Mouse (Mus musculus) hindbrain, embryonic 15.5 days (tissue): ENCODE measurements around the gene Tmprss9. TPM values are rescaled to one million over a fixed set of nuclear protein-coding genes. Genes with fewer than 3 reads are reported as not detected.

Experiments
- ATAC-seq: fragments of 200-750 bp; cut with Nextera tagmentation; 2 replicates; pipeline ENCODE4 v1.8.0; 2017; ENCODE audit warnings: low read depth, moderate number of reproducible peaks, moderate TSS enrichment; ENCODE audit not compliant: low FRiP score
- H3K27ac ChIP-seq: fragments of 300-500 bp; sonication (generic); replicated peaks from 2 replicates; pipeline ENCODE4 v1.5.1; 2015; ENCODE audit warnings: mild to moderate bottlenecking, inconsistent platforms
- H3K27me3 ChIP-seq: fragments of 300-500 bp; sonication (generic); 2 replicates; pipeline ENCODE4 v1.6.1; 2015; ENCODE audit warnings: control low read depth, inconsistent platforms
- H3K36me3 ChIP-seq: fragments of 300-500 bp; sonication (generic); 2 replicates; pipeline ENCODE4 v1.6.1; 2015; ENCODE audit warnings: control low read depth, inconsistent platforms
- H3K4me1 ChIP-seq: fragments of 300-500 bp; sonication (generic); replicated peaks from 2 replicates; pipeline ENCODE4 v1.6.1; 2015; ENCODE audit warnings: control low read depth, inconsistent platforms
- H3K4me2 ChIP-seq: fragments of 300-500 bp; sonication (generic); 2 replicates; pipeline ENCODE4 v1.6.1; 2015; ENCODE audit warnings: moderate library complexity, mild to moderate bottlenecking, inconsistent platforms
- H3K4me3 ChIP-seq: fragments of 300-500 bp; sonication (generic); 2 replicates; pipeline ENCODE4 v1.5.1; 2015; ENCODE audit warnings: mild to moderate bottlenecking, inconsistent platforms
- H3K9ac ChIP-seq: fragments of 300-500 bp; sonication (generic); 2 replicates; pipeline ENCODE4 v1.6.1; 2015; ENCODE audit warnings: inconsistent platforms
- H3K9me3 ChIP-seq: fragments of 300-500 bp; sonication (generic); 2 replicates; pipeline ENCODE4 v1.6.1; 2016; ENCODE audit warnings: control low read depth, inconsistent platforms
- WGBS: fragments of 180-500 bp; shearing (Covaris S2); methylation state at CpG from one replicate; pipeline ENCODE4 v1.1.7; 2015; 5-methylcytosine and 5-hydroxymethylcytosine counted together
- polyA plus RNA-seq: library from polyadenylated mRNA; unstranded; fragments of >200 nt; fragmentation: Nextera tagmentation; extraction: Ambion mirVana; gene quantifications from 2 replicates; pipeline ENCODE4 v1.2.1, GENCODE M21; 2015

Gene Tmprss9
- polyA plus RNA-seq, 1 experiment from 2014 or later, result 0.22 TPM

DNA sequence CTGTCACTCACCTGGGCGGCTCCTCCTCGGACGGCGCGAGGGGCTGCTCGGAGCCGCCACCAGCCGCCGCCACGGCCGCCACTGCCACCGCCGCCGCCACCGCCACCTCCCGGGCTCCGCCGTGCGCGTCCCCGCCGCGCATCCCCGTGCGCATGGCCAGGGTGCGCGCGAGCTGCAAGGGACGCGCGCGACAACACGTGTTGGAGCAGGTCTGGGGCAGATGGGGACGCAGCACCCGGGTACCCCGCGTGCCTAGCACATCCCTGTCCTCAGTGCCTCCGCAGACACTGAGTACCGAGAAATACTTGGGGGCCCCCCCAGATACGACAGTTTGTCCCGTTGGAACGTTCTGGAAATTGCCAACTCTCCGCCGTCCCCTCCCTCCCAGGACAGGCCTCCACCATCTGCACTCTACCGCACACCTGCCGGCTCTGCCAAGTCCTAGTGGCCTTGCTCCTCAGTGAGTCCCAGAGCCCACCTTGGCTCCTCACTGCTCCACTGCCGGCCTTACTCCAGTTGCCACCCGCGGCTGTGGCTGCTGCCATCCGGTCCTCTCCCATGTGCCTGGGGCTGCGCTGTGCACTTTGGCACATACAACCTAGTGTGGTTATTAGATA, 27.6 kb upstream of the Tmprss9 start, which contains the start of gene Lingo3:
Gene Lingo3 (minus strand): TSS at position 109 of the 617 bp plus-strand sequence.
- Histone ChIP-seq H3K4me3 (peak within 1 kb of the TSS; percentile 66), H3K4me1 (peaks cover 16% of the 10 kb centered on the region), H3K27ac (peak within 1 kb of the TSS; percentile 17; the same call in 1 of the 2 replicates), H3K36me3 (no peaks in the 10 kb centered on the region), H3K4me2 (peak within 1 kb of the TSS; percentile 85), H3K9ac (peak within 1 kb of the TSS; percentile 74), H3K27me3 (peaks cover 22% of the 10 kb centered on the region), H3K9me3 (no peaks in the 10 kb centered on the region)
- 7% methylated on average over 37 of the region's 51 CpGs for WGBS
- ATAC-seq, result peak; percentile 64

DNA sequence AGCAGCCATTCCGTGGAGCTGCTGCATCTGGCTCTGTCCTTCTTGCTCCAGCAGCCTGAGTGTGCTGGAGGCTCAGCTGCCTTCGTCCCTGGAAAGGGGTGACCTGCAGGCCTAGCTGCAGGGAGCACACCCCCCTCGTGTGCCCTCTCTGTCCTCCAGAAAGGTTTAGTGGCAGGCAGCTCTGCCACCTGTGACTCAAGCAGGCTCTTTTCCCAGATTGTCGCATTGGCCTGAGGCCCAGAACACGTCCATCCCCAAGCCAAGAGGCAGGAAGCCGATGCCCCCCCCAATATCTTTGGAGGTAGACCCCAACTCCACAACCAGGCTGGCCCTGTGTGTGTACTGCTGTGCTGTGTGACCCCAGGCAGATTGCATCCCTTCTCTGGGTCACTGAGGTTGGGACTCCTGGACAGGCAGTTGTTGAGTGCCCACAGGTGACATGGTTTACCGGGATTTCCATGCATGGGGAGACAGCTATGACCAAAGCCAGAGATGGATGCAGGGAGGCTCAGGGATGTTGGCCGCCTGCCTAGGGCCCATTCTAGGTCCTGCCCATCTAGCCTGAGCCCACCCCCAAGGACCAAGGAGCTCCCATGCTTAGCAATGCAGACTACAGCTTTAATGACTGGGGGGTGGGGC, 26.5 kb upstream of the Tmprss9 start:
- Histone ChIP-seq H3K36me3 (no peaks in the 10 kb centered on the region), H3K27me3 (peaks cover 22% of the 10 kb centered on the region), H3K4me2 (no peak overlapping the region), H3K27ac (no peak overlapping the region), H3K9me3 (no peaks in the 10 kb centered on the region), H3K4me3 (no peak overlapping the region), H3K4me1 (peaks cover 16% of the 10 kb centered on the region), H3K9ac (no peak overlapping the region)
- WGBS, result 52% methylated on average over 8 of the region's 8 CpGs
- ATAC-seq, result no peak

DNA sequence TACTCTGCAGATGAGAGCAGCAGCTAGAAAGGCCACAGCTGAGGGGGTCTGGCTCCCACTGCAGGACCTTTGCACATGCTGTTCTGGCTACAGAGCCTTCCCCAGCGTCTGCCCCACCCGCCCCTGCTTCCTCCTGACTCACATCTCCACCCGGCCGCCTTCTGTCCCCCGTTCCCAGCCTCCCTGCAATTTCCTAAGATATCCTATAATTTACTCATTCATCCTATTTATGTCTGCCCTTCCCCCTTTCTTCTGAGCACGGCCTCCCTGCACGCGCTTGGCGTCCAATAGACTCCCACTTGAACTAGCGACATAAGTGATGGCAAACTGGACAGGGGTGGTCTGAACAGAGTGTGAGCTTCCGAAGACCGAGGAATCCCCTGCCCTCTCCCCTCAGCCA, 25.9 kb upstream of the Tmprss9 start:
- Histone ChIP-seq H3K27ac (no peak overlapping the region), H3K36me3 (no peaks in the 10 kb centered on the region), H3K4me3 (no peak overlapping the region), H3K4me2 (no peak overlapping the region), H3K4me1 (peaks cover 16% of the 10 kb centered on the region), H3K9ac (no peak overlapping the region), H3K9me3 (no peaks in the 10 kb centered on the region), H3K27me3 (peaks cover 22% of the 10 kb centered on the region)
- WGBS, result 74% methylated on average over 12 of the region's 12 CpGs
- ATAC-seq, result no peak

DNA sequence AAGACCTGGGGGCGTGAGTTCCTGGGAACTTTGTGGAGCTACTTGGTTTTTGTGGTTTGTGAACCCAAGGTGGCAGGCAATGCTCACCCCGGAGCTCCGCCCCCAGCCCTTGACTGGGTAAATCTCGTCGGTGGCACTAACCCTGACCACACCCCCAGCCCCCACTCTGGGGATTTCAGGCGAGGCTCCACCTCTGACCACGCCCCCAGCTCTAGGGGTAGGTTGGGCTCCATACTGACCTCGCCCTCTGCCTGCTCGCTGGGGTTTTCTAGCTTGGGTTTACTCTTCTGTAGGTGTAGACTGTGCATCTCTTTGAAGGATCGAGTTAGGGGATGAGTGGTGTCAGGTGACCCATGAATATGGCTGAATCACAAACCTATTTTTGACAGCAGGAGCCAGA, 23.1 kb upstream of the Tmprss9 start:
- no peak for ATAC-seq
- 14% methylated on average over 10 of the region's 10 CpGs for WGBS

DNA sequence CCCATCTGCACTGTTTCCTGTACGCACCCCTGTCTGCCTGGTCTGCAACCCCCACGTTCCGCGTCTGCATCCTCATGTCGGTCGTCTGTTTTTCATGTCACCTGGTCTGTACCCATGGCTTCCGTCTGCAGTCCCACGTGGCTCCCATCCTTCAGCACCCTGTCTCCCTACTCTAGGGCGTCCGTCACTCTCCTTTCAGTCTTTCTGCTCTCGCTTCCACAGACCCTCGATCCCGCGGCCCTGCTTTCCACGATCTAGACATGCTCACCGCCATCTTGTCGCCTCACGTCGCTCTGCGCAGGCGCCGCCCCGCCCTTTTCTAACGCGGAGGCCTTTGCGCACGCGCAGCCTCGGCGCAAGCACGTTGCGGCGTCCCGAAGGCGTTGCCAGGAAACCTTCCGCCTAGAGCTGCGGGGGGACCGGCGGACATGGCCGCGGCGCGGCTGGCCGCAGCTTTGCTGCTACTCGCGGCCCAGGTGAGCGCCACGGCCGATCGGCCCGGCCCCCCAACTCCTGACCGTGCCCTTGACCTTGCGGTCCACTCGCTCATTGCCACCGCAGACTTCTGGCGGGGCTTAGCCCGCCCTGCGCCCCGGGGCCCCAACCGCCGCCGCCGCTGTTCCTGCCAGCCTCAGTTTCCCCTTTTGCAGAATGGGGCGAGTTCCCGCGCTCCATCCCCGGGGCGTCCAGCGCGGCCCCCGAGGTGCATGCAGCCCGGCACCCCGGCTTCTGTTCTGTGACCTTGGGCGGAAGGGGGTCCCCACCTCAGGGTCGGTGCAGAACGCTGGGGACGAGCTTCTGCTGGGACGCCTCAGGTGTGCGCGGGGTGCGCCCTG, 16.5 kb upstream of the Tmprss9 start, which contains the start of the genes Lsm7 and Sppl2b:
Gene Lsm7 (minus strand): TSS at position 297 of the 836 bp plus-strand sequence.
Gene Sppl2b (plus strand): TSS at position 363 of the 836 bp plus-strand sequence.
- H3K4me1 ChIP-seq, result peaks cover 45% of the 10 kb centered on the region
- peak within 1 kb of the TSS; percentile 99 for H3K4me2 ChIP-seq
- H3K4me3 ChIP-seq, result peak within 1 kb of the TSS; percentile 99
- ATAC-seq, result peak; percentile 88
- WGBS, result under 1% methylated on average over 81 of the region's 81 CpGs
- peaks cover 20% of the 10 kb centered on the region; the same call in 1 of the 2 replicates for H3K36me3 ChIP-seq
- no peaks in the 10 kb centered on the region for H3K27me3 ChIP-seq
- peak within 1 kb of the TSS; percentile 84 for H3K27ac ChIP-seq
- no peaks in the 10 kb centered on the region for H3K9me3 ChIP-seq
- H3K9ac ChIP-seq, result peak within 1 kb of the TSS; percentile 95

More for the DNA sequence above, 23.1 kb upstream of the Tmprss9 start:
- Histone ChIP-seq H3K9ac (no peak overlapping the region), H3K4me3 (no peak overlapping the region), H3K4me2 (no peak overlapping the region), H3K27me3 (peaks cover 15% of the 10 kb centered on the region), H3K4me1 (peaks cover 11% of the 10 kb centered on the region), H3K9me3 (no peaks in the 10 kb centered on the region), H3K27ac (no peak overlapping the region), H3K36me3 (peaks cover 20% of the 10 kb centered on the region; the same call in 1 of the 2 replicates)

DNA sequence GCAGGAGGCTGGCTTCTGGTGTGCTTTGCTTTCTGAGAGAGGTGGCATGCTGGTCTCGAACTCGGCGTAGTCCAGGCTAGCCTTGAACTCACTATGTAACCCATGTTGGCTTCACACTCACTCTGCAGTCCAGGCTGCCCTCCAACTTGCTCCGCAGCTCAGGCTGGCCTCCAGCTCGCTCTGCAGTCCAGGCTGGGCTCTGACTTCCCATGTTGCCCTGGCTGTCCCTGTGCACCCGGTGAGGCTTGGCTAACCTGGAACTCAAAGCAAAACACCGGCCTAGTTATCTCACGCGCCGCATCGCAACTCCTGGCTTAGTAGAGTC, 15.9 kb upstream of the Tmprss9 start:
- Histone ChIP-seq H3K4me3 (peak overlapping the region; percentile 99), H3K4me1 (peaks cover 45% of the 10 kb centered on the region), H3K4me2 (peak overlapping the region; percentile 99), H3K36me3 (peaks cover 20% of the 10 kb centered on the region; the same call in 1 of the 2 replicates), H3K27ac (peak overlapping the region; percentile 62), H3K27me3 (no peaks in the 10 kb centered on the region), H3K9me3 (no peaks in the 10 kb centered on the region), H3K9ac (peak overlapping the region; percentile 95)
- ATAC-seq, result no peak
- WGBS, result 23% methylated on average over 11 of the region's 11 CpGs

DNA sequence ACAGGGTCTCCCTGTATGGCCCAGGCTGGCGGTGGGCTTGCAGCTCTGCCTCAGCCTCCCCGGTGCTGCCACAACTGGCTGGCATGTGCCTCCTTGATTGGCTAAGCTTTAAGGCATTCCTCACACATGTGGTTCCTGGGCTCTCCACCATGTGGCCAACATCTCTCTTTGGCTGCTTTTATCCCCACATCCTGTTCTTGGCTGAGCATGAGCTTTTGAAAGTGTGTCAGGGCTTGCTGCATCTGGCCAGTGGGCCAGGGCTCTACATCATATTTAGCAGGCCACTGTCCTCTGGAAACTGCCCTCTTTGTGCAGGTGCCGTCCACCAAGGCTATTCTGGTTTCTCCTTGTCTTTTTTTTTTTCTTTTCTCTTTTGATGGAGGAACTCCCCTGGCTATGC, 15.4 kb upstream of the Tmprss9 start:
- ATAC-seq, result no peak
- WGBS, result 69% methylated on average over 3 of the region's 3 CpGs
- Histone ChIP-seq H3K27me3 (no peaks in the 10 kb centered on the region), H3K36me3 (peaks cover 16% of the 10 kb centered on the region; the same call in 1 of the 2 replicates), H3K4me1 (peaks cover 45% of the 10 kb centered on the region), H3K4me3 (peak overlapping the region; percentile 99; the same call in 1 of the 2 replicates), H3K9me3 (no peaks in the 10 kb centered on the region), H3K9ac (peak overlapping the region; percentile 95; the same call in 1 of the 2 replicates), H3K4me2 (peak overlapping the region; percentile 99), H3K27ac (no peak overlapping the region)

DNA sequence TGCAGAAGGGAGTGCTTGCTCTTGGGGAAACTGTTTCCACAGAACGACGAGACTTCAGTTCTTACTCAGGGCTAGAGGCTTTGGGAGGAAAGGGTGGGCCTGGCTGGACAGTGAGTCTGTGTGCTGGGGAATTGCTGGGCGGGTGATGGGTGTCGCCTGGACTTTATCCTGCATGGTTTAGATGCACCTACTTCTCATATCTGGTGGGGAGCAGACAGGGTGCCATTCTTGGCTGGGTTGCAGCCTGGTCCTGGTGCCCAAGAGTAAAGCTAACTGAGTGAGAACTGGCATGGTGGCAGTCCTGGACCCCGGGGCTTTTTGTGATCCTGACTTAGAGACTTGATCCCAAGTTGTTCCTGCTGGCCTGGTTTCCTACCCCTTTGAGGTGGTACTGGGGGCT, 14.7 kb upstream of the Tmprss9 start:
- H3K4me2 ChIP-seq, result peak overlapping the region; percentile 21; the same call in 1 of the 2 replicates
- ATAC-seq, result no peak
- H3K9me3 ChIP-seq, result no peaks in the 10 kb centered on the region
- WGBS, result 84% methylated on average over 5 of the region's 5 CpGs
- no peaks in the 10 kb centered on the region for H3K27me3 ChIP-seq
- H3K9ac ChIP-seq, result 0 out of 2 replicates have a peak overlapping the region, but pooled peaks have one; percentile 95
- peak overlapping the region; percentile 50 for H3K27ac ChIP-seq
- H3K4me1 ChIP-seq, result peaks cover 45% of the 10 kb centered on the region
- no peak overlapping the region for H3K4me3 ChIP-seq
- H3K36me3 ChIP-seq, result peaks cover 16% of the 10 kb centered on the region; the same call in 1 of the 2 replicates

DNA sequence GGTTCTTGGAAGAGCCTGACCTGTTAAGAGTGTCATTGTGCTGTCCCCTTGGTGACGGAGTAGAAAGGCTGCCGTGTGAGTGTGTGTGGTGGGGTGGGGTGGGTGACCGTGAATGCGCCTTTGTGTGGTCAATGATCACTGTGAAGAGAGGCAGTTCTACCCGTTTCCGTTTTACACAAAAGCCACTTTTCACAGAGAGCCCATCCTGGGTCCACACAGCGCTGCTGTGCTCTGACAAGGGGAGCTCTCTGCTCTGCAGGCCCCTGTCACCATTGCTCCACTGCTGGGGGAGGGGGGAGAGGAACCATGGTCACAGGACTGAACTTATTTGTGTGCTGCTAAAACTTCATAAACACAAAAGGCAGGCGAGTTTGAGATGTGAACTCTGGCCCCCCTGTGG, 14.3 kb upstream of the Tmprss9 start:
- H3K27ac ChIP-seq, result peak overlapping the region; percentile 62
- 0 out of 2 replicates have a peak overlapping the region, but pooled peaks have one; percentile 6 for H3K4me3 ChIP-seq
- H3K36me3 ChIP-seq, result peaks cover 16% of the 10 kb centered on the region; the same call in 1 of the 2 replicates
- no peak for ATAC-seq
- H3K9me3 ChIP-seq, result no peaks in the 10 kb centered on the region
- H3K9ac ChIP-seq, result no peak overlapping the region
- no peaks in the 10 kb centered on the region for H3K27me3 ChIP-seq
- H3K4me1 ChIP-seq, result peaks cover 45% of the 10 kb centered on the region
- H3K4me2 ChIP-seq, result peak overlapping the region; percentile 21; the same call in 1 of the 2 replicates
- WGBS, result 27% methylated on average over 8 of the region's 8 CpGs

DNA sequence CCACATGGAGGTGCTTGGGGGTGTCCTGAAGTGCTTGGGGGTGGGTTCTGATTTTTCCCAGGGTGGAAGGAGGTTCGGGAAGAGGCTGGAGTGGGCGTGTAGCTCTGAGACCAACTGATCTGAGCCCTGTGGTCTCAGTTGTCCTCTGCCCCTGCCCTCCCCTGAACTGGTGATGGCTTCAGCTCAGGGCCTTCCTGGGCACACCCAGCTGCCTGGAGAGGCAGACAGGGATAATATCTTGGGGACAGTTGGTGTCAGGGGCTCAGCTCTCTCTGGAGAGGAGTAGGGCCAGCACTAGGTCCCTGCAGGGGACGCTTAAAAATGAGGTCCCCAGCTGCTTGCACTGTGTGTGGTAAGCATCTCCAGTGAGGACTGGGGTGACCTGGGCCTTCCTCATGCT, 13.8 kb upstream of the Tmprss9 start:
- H3K36me3 ChIP-seq, result peaks cover 18% of the 10 kb centered on the region
- ATAC-seq, result no peak
- WGBS, result 59% methylated on average over 3 of the region's 3 CpGs
- peak overlapping the region; percentile 62; the same call in 1 of the 2 replicates for H3K27ac ChIP-seq
- peaks cover 45% of the 10 kb centered on the region for H3K4me1 ChIP-seq
- H3K4me2 ChIP-seq, result peak overlapping the region; percentile 21; the same call in 1 of the 2 replicates
- no peak overlapping the region for H3K4me3 ChIP-seq
- no peaks in the 10 kb centered on the region for H3K9me3 ChIP-seq
- 0 out of 2 replicates have a peak overlapping the region, but pooled peaks have one; percentile 31 for H3K9ac ChIP-seq
- H3K27me3 ChIP-seq, result no peaks in the 10 kb centered on the region

DNA sequence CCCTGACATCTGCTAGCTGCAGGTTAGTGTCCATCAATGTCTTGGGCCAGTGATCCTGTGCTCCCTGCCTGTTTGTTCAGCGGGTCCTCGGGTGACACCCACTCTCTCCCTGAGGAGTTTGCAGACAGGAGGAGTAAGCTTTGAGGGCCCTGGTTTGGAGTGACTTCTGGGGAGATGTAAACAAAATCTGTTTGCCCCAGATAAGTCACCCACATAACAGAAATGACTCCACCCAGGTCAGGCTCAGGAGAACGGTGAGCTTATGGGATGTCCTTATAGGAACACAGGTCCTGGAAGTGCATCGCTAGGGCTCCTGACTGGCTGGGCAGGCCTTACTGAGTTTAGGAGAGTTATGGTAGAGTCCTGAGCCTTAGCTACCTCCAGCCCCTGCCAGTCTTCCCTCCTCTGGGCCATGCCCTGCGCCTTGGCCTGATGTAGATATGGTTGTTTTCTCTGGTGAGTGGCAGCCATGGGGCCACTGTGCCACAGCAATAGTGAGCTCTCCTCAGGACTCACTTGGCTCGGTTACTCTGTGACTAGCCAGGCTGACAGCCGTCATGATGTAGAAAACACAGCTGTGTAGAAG, 13.2 kb upstream of the Tmprss9 start:
- Histone ChIP-seq H3K4me3 (no peak overlapping the region), H3K9me3 (no peaks in the 10 kb centered on the region), H3K27me3 (no peaks in the 10 kb centered on the region), H3K4me2 (no peak overlapping the region), H3K4me1 (peaks cover 45% of the 10 kb centered on the region), H3K27ac (0 out of 2 replicates have a peak overlapping the region, but pooled peaks have one; percentile 62), H3K36me3 (peaks cover 20% of the 10 kb centered on the region), H3K9ac (no peak overlapping the region)
- ATAC-seq, result no peak
- 82% methylated on average over 7 of the region's 7 CpGs for WGBS
